Comparison of ENCODE assay signal across 8 mouse cellular contexts in genomic region chr9:34953420-34953819, GRCm38 (mm10).
DNase-seq lines count a peak whose midpoint lies in the region; ATAC-seq lines count a peak whose summit lies in the region.

No protein-coding gene starts in this region.

- DNase-seq in Muller cell, postnatal 12 days (ENCODE audit: inconsistent ontology term) = peak; percentile 78
- DNase-seq in cerebellum, adult 8-10 months = peak; percentile 54
- no peak for DNase-seq in thymus, postnatal 25 days
- DNase-seq in ovary, postnatal 14 days (ENCODE audit: low spot score) = no peak
- no peak for DNase-seq in layer of hippocampus, postnatal 14 days (ENCODE audit: low spot score in 2 of 2)

- WGBS in heart, embryonic 12.5 days = 35% methylated on average over 11 of the region's 11 CpGs
- WGBS in lung, embryonic 15.5 days = 45% methylated on average over 11 of the region's 11 CpGs

- peak; percentile 60; the same call in 1 of the 2 replicates for ATAC-seq in heart, embryonic 12.5 days (ENCODE audit: insufficient number of reproducible peaks, low FRiP score)
- ATAC-seq in lung, embryonic 15.5 days (ENCODE audit: borderline replicate concordance, extremely low read depth, low FRiP score, low TSS enrichment) = peak; percentile 47; the same call in 1 of the 2 replicates
- no peak for ATAC-seq in inflammation-experienced regulatory T-cells, adult 6 months

- peaks cover 14% of the 10 kb centered on the region for H3K4me1 ChIP-seq in heart, embryonic 12.5 days (replicated peaks)
- H3K4me1 ChIP-seq in lung, embryonic 15.5 days = peaks cover 5% of the 10 kb centered on the region

- no peak overlapping the region for H3K9ac ChIP-seq in heart, embryonic 12.5 days
- no peak overlapping the region for H3K9ac ChIP-seq in lung, embryonic 15.5 days

- peak overlapping the region; percentile 46; the same call in 1 of the 2 replicates for H3K27ac ChIP-seq in heart, embryonic 12.5 days (ENCODE audit: poor library complexity, severe bottlenecking)
- no peak overlapping the region for H3K27ac ChIP-seq in lung, embryonic 15.5 days

- no peaks in the 10 kb centered on the region for H3K9me3 ChIP-seq in heart, embryonic 12.5 days (replicated peaks)
- no peaks in the 10 kb centered on the region for H3K9me3 ChIP-seq in lung, embryonic 15.5 days

- no peaks in the 10 kb centered on the region for H3K36me3 ChIP-seq in heart, embryonic 12.5 days
- no peaks in the 10 kb centered on the region for H3K36me3 ChIP-seq in lung, embryonic 15.5 days

- H3K4me2 ChIP-seq in heart, embryonic 12.5 days = peak overlapping the region; percentile 40; the same call in 1 of the 2 replicates
- H3K4me2 ChIP-seq in lung, embryonic 15.5 days = no peak overlapping the region

- no peaks in the 10 kb centered on the region for H3K27me3 ChIP-seq in heart, embryonic 12.5 days (replicated peaks)
- no peaks in the 10 kb centered on the region for H3K27me3 ChIP-seq in lung, embryonic 15.5 days

- H3K4me3 ChIP-seq in heart, embryonic 12.5 days = no peak overlapping the region
- no peak overlapping the region for H3K4me3 ChIP-seq in lung, embryonic 15.5 days

Comparison
In these comparisons a context has a peak if more than half of its experiments do, and no peak if none do; other contexts are left out.
1. DNase-seq: peak in Muller cell, postnatal 12 days (single experiment) and cerebellum, adult 8-10 months (single experiment); none in thymus, postnatal 25 days (single experiment), ovary, postnatal 14 days (single experiment) and layer of hippocampus, postnatal 14 days (0 of 2).